ENCODE assay signal across 28 mouse cellular contexts in the genomic region with DNA sequence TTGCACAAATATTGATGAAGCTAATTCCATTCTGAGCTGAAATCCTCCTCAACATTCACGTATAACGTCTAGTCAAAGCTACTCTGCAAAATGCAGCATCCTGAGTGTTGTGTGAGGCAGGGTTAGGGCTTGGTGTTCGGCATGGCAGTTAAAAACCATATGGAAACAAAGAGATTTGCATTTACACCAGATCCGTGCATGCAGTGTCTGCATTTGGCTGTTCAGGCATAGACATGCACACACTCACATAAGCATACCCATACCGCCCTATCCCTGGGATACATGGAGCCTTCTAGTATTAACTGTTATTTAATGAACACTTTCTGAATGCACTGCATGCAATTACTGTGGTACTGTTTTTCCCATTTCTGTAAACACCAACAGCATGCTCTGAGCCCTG.
"Had no signal": no experiment of that assay in that cellular context is flagged by ENCODE, and none has a peak within 500 bp of the region (broad histone marks: within the 10 kb centered on the region; RNA-seq: fewer than 3 reads in every experiment).

No protein-coding gene starts in this region.

- H3K36me3 ChIP-seq: heart, embryonic 10.5 days; heart, embryonic 12.5 days; hindbrain, embryonic 10.5 days; hindbrain, embryonic 12.5 days; intestine, embryonic 15.5 days; limb, embryonic 10.5 days; limb, embryonic 12.5 days; liver, embryonic 13.5 days; liver, embryonic 15.5 days had no signal

- H3K27me3 ChIP-seq: heart, embryonic 12.5 days; hindbrain, embryonic 12.5 days; intestine, embryonic 15.5 days; limb, embryonic 12.5 days; liver, embryonic 13.5 days; liver, embryonic 15.5 days had no signal

- H3K4me2 ChIP-seq: heart, embryonic 12.5 days; hindbrain, embryonic 12.5 days; hindbrain, embryonic 14.5 days; intestine, embryonic 15.5 days; limb, embryonic 12.5 days; liver, embryonic 11.5 days; liver, embryonic 13.5 days; liver, embryonic 15.5 days had no signal

- ATAC-seq: hindbrain, embryonic 16.5 days; inflammation-experienced regulatory T-cells, adult 6 months; intestine, embryonic 15.5 days; intestine, postnatal 0 days had no signal

- H3K9me3 ChIP-seq: heart, embryonic 10.5 days; heart, embryonic 12.5 days; hindbrain, embryonic 10.5 days; hindbrain, embryonic 12.5 days; intestine, embryonic 15.5 days; limb, embryonic 10.5 days; limb, embryonic 12.5 days; liver, embryonic 13.5 days; liver, embryonic 15.5 days had no signal

- H3K9ac ChIP-seq: heart, embryonic 12.5 days; hindbrain, embryonic 12.5 days; hindbrain, embryonic 14.5 days; intestine, embryonic 15.5 days; limb, embryonic 12.5 days; liver, embryonic 13.5 days; liver, embryonic 15.5 days had no signal

- H3K27ac ChIP-seq: gastrocnemius, adult 2 months; heart, embryonic 10.5 days; hindbrain, embryonic 10.5 days; hindbrain, embryonic 12.5 days; hindbrain, embryonic 14.5 days; intestine, embryonic 15.5 days; layer of hippocampus, adult 2 months; left cerebral cortex, adult 2 months; limb, embryonic 10.5 days; limb, embryonic 12.5 days; liver, embryonic 13.5 days; liver, embryonic 15.5 days had no signal

- H3K4me3 ChIP-seq: gastrocnemius, adult 2 months; heart, embryonic 10.5 days; heart, embryonic 12.5 days; hindbrain, embryonic 10.5 days; hindbrain, embryonic 12.5 days; intestine, embryonic 15.5 days; layer of hippocampus, adult 2 months; left cerebral cortex, adult 2 months; limb, embryonic 10.5 days; limb, embryonic 12.5 days; liver, embryonic 13.5 days; liver, embryonic 15.5 days had no signal

- DNase-seq: gastrocnemius, adult 2 months; gastrocnemius, postnatal 10 days; gastrocnemius, postnatal 25 days; heart, adult 18-20 months; heart, postnatal 10 days; heart, postnatal 4 days; kidney, adult 18-20 months; kidney, adult 8-10 months; kidney, postnatal 10 days; kidney, postnatal 25 days; kidney, postnatal 4 days; liver; liver, embryonic 13.5 days had no signal

- H3K4me1 ChIP-seq: heart, embryonic 10.5 days; heart, embryonic 12.5 days; hindbrain, embryonic 10.5 days; hindbrain, embryonic 12.5 days; intestine, embryonic 15.5 days; limb, embryonic 10.5 days; limb, embryonic 12.5 days; liver, embryonic 13.5 days; liver, embryonic 15.5 days had no signal
